Mouse (Mus musculus): ENCODE measurements at regions not wholly inside any gene's neighbourhood (a gene's known extent, or its start where the extent isn't known, plus 50 kb on each side); places are given as distances from the start of the nearest gene placed in this dataset.

DNA sequence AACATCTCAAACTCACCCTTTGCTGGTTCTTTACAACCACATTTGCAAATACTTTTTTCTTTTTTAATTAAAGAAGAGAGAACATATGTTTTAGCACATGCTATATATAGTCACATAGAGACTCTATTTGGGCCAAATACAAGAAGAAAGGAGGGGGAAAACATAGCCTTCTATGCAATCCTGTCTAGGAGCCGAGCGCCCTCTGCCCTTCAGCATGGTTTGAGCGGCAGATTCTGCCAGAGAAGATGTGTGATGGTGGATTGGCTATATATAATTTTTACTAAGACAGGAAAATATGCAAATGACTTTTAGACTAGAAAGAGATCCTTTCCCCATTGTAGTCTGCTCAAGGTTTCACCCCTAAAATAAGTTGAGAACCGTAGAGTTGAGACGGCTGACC, 60.0 kb upstream of the Myom1 start:
- DNase-seq (ENCODE audit: low read depth in 1 of 2, low spot score in 2 of 2) = no peak

DNA sequence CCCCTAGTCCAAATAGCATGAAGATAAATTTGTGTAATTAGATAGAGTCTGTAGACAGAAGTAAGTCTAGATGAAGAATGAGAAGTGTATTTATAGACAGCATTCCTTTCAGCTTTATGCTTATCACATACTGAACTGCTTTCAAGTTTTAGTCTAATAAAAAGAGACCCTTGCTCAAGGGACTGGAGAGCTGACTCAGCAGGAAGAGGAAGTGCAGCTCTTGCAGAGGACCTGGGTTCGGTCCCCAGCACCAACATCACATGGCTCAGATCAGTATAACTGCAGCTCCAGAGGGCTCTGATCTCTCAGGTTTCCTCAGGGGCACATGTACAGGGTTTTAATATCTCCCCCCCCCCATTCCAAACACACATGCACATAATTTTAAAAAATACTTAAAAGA, 68.2 kb upstream of the Myom1 start:
- no peak for DNase-seq (ENCODE audit: low read depth in 1 of 2, low spot score in 2 of 2)

DNA sequence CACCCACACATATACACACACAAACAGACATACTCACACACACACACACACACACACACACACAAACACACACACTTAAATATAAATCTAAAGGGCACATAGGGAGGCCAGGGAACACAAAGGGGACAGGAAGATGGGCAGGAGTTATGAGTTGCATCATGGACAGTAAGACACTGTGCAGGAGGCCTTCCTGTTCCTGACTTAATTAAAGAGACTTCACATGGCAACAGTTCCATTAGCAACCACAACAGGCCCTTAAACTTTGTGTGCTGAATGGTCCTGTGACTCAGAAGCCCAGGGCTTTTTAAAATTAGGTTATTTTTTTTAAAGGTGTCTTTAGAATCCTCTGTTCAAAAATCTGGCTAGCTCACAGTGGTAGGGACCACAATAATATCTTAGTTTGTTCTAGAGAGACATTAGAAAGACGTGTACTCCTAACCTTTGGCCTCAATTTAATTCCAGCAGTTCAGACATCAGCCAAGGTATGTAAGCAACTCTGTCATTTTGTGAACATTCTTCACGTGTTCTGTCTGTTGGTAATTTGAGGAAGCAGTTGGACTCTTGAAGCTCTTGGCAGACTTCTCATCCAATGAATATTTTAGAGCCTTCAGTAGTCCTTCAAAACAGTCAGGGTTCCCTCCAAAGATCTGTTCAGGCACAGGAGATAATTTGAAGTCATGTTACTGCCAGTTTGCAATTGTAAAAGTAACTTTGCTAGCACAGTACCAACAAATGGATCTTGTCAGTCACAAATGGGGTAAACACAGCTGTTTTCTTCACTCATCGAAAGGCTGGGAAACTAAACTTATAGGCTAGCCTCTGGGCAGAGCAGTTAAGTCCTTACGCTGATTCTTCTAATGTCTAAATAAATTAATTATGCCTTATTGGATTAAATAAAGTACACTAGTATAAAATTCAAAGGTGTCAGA, 69.0 kb upstream of the Myom1 start:
- DNase-seq (ENCODE audit: low read depth in 1 of 2, low spot score in 2 of 2) = no peak

DNA sequence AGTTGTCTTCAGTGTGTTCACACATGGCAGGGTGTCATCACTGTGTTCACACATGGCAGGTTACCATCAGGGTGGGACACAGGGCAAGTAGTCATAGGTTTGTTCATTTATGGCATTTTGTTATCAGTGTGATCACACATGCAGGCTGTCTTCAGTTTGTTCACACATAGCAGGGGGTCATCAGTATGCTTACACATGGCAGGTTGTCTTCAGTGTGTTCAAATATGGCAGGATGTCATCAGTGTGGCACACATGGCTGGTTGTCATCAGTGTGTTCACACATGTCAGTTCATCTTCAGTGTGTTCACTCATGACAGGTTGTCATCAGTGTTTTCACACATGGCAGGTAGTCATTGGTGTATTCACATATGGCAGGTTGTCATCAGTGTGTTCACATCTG, 69.9 kb upstream of the Myom1 start:
- no peak for DNase-seq (ENCODE audit: low read depth in 1 of 2, low spot score in 2 of 2)

DNA sequence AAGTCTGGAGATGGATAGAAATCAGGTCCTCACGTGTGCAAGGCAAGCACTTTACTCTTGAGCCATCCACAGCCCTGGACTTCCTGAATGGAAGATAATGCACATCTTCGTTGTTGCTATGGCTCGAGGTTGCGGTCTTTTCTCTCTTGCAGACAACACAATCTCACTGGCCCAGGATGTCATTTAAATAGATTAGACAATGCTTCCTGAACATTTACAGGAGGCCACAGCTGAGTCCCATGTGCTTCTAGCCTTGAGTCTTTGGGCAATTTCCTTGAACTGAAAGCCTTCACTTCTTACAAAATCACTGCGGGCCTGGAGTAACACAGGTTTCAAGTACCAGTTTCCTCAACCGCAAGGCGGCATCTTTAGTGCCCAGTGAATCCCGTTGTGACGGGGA, 71.8 kb upstream of the Myom1 start:
- DNase-seq (ENCODE audit: low read depth in 1 of 2, low spot score in 2 of 2) = no peak

DNA sequence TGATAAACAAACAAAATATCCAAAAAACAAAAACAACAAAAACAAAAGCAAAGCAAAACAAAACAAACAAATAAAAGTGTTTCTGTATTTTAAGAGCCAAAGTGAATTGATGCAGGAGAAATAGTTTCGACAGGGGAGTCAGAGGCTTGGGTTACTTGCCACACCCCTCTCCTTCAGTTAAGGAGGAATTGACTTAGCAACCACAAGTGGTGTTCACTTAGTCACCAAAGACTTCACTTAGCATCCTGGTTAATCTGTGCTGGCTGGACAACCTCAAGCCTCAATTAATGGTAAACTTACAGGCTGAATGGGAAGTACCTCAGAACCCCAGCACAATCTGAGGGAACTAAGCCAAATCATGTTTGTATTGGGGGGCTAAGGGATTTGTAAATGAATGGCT, 72.9 kb upstream of the Myom1 start:
- DNase-seq (ENCODE audit: low read depth in 1 of 2, low spot score in 2 of 2) = no peak

DNA sequence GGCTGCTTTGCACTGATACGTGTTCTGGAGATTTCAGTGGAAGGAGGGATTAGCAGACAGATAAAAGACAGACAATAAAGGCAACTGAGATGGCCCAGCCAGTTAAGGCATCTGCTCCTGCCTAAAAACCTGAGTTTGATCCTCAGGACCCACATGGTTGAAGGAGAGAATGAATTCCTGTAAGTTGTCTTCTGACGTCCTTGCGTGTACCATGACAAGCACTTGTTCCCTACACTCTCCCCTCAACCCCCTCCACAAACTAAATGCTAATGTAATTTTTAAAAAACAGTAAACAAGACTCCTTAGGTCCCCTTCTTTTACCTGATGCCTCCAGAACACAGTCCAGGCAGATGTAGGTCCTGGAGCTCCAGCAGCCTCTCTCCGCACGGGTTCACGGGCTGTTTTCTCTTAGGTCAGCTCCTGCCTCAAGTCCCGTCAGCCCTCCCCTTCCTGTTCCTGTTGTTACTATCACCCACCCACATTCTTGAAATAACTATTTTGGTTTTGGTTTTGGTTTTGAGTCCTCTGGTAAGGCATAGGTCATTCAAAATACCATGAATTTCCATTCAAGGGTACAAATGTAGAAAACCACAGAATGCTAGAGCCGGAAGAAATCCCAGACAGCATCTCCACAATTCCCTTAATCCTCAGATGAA, 71.3 kb upstream of the Tgif1 start:
- DNase-seq (ENCODE audit: low read depth in 1 of 2, low spot score in 2 of 2) = peak in 1 of 2 experiments; percentile 16

DNA sequence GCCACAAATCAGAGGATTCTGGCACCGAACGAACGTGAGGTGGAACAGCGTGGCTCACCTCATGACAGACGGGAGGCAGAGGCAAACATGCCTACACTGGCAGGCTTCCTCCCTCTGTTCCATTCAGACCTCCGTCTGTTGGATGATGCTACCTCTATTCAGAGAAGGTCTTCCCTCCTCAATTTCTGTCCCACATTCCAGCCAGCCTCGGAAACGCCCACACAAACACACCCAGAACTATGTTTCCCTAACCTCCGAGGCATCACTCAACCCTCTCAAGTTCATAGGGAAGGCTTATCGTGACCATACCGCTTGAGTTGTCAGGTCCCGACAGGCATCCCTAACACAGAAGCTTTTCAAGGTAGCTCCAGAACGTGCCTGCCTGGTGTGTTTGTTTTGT, 68.3 kb upstream of the Tgif1 start:
- no peak for DNase-seq (ENCODE audit: low read depth in 1 of 2, low spot score in 2 of 2)

DNA sequence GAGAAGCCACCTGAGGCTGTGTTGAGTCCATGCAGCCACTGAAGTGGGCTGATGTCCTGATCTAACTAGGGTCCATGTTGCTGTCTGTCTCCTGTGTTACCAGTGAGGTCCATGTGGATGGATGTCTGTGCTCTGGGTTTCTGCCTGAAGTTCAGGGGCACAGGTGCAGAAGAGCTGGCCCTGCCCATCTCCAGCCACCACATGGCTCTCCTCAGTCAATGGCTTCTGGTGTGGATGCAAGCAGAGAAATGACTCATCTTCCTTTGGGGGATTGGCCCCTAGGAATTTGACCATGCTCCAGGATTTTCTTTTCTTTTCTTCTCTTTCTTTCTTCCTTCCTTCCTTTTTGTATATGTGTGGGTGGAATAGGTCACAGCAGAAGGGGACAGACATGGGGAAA, 66.8 kb upstream of the Tgif1 start:
- DNase-seq (ENCODE audit: low read depth in 1 of 2, low spot score in 2 of 2) = no peak

DNA sequence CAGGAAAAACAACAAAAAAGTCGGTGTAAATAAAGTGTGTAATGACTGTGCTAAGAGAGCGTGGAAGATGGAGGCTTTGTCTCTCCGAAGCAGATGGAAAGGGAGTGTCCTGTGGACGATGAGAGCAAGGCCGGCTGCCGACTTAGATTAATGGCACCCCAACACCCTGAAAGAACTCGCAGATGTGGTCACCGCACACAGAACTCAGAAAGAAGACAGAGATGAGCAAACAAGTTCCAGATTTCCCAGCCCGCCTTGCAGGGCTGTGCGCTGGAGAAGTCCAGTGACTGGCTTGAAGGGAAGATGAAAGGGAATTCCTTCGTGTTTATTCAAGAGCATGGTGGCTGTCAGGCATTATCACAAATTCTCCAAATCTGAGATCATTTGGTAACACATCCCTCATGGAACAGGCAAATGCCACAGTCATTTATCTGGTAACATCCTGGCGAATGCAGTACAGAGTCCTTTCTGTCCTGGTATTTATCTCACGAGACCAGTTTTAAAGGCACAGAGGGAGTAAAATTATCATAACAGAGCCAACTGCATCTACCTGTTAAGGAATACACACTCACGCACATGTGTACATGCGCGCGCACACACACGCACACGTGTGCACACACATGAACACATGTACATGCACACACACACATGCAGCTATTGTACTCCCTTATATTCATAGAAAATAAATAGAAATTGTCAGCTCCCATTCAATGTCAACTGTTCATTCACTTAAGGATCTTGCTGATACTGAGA, 64.0 kb upstream of the Tgif1 start:
- DNase-seq (ENCODE audit: low read depth in 1 of 2, low spot score in 2 of 2) = no peak

DNA sequence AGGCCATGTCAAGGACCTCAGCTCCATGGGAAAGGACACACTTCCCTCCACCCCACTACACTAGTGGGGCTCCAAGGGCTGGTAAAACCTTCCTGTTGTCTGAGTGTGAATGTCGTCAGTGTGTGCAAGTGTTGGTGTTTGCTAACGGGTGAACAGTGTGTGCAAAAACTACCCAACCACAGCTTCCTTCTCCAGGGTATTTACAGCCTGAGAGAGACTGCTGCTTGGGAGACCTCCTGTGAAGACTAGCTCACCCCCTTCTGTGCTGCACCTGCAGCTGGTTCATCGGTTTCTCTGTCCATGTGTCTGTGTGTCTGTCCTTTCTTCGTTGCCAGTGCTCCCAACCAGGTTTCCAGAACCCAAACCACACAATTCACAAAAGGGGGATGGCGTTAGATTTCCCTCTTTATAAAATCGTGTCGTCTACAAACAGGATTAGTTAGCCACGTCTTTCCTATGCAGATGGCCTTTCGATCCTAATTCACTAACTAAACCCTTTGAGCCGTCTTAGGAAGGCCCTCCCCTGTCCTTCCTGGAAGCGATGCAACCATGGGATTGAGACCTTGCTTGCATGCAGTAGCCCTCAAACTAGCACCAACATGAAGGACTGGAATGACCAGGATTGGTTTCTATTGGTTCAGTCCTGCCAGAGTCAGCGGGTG, 62.9 kb upstream of the Tgif1 start:
- DNase-seq (ENCODE audit: low read depth in 1 of 2, low spot score in 2 of 2) = no peak

DNA sequence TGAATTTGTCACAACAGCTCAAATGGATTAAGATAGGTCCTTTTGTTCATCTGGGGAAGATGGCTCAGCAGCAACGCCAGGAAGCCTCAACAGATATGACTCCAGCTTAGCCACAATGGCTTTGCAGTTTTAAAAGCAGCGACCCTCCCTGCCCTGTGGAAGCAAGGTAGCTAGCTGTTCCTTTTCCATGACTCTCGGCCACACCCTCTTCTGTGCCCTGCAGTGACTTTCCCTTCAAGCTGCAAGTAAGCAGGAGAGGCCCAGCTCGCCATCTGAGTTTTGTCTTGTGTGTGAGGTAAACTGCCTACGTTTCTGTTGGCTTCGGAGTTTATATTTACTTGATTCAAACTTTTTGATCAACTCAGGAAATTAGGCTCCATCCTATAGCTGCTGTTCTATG, 62.1 kb upstream of the Tgif1 start:
- DNase-seq (ENCODE audit: low read depth in 1 of 2, low spot score in 2 of 2) = no peak

DNA sequence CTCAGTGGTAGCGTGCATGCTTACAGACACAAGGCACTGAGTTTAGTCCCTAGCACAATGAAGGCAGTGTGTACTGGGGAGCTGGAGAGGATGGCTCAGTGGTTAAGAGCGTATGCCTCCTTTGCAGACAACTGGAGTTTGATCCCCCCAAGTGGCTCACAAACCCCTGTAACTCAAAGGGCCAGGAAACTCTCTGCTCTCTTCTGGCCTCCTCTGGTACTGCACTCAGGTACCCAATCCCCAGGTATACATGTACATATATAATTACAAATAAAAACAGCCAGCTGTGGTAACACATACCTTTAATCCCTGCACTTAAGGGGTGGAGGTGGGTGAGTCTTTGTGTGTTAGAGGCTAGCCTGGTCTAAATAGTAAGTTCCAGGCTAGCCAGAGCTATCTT, 56.9 kb upstream of the Tgif1 start:
- DNase-seq (ENCODE audit: low read depth in 1 of 2, low spot score in 2 of 2) = no peak

DNA sequence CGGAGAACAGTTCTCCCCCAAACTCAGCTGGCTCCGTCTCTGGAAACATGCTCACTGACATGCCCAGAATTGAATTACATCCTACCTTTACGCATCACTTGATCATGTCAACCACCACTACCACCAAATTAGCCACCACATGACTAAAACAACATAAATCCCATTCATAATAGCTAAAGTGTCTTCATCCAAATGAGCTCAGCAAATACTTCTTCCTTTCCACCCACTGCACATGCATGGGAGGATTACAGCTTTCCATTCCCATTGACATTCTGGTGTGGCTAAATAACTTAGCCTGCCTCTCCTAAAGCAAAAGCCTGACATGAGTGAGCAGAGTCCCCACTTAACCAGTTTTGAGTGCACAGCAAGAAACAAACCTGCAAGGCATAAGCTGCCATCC, 56.2 kb upstream of the Tgif1 start:
- no peak for DNase-seq (ENCODE audit: low read depth in 1 of 2, low spot score in 2 of 2)

DNA sequence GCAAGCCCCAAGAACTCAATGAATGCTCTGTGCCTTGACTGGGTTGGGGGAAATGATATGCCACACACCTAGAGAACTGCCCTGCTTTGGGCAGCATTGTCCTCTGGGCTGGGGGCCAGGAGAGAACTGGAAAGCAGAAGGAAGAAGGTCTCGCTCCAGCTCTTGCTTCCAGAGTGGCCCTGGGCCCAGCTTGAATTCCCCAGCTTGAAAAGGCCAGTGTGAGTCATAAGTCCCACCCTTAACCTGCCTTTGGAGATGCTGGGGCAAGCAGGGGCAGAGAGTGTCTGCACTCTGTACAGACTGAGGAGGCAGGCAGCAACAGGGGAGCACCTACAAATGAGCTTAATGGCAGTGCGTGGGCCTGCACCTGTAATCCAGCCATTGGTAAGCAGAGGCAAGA, 55.0 kb upstream of the Tgif1 start:
- DNase-seq (ENCODE audit: low read depth in 1 of 2, low spot score in 2 of 2) = no peak
